Mouse (Mus musculus) limb, embryonic 11.5 days (tissue): ENCODE measurements around the gene Isl2. TPM values are rescaled to one million over a fixed set of nuclear protein-coding genes. Genes with fewer than 3 reads are reported as not detected.

Experiments used
- ATAC-seq: fragments of 200-750 bp; cut with Nextera tagmentation; 2 replicates; pipeline ENCODE4 v1.8.0; 2017; ENCODE audit warnings: low read depth; ENCODE audit not compliant: insufficient number of reproducible peaks, low FRiP score, low TSS enrichment
- DNase-seq: peaks from one replicate; pipeline ENCODE4 v3.0.0-alpha.2; 2015; ENCODE audit warnings: low spot score
- H3K27ac ChIP-seq: fragments of 300-500 bp; sonication (generic); replicated peaks from 2 replicates; pipeline ENCODE4 v1.5.1; 2014; ENCODE audit warnings: low read depth, mild to moderate bottlenecking, low read length
- H3K27me3 ChIP-seq: fragments of 300-500 bp; sonication (generic); 2 replicates; pipeline ENCODE4 v1.6.1; 2014; ENCODE audit warnings: mild to moderate bottlenecking, low read length, mixed read lengths; ENCODE audit not compliant: control insufficient read depth, insufficient read depth
- H3K36me3 ChIP-seq: fragments of 300-500 bp; sonication (generic); 2 replicates; pipeline ENCODE4 v1.6.1; 2014; ENCODE audit warnings: mild to moderate bottlenecking, low read length, moderate library complexity, mixed read lengths; ENCODE audit not compliant: control insufficient read depth, insufficient read depth
- H3K4me1 ChIP-seq: fragments of 300-500 bp; sonication (generic); 2 replicates; pipeline ENCODE4 v1.6.1; 2014; ENCODE audit warnings: low read length, mixed read lengths; ENCODE audit not compliant: control insufficient read depth, insufficient read depth
- H3K4me2 ChIP-seq: fragments of 300-500 bp; sonication (generic); 2 replicates; pipeline ENCODE4 v1.6.1; 2014; ENCODE audit warnings: low read depth, mild to moderate bottlenecking, moderate library complexity; ENCODE audit not compliant: severe bottlenecking
- H3K4me3 ChIP-seq: fragments of 300-500 bp; sonication (generic); 2 replicates; pipeline ENCODE4 v1.5.1; 2014; ENCODE audit warnings: low read depth, low read length
- H3K9ac ChIP-seq: fragments of 300-500 bp; sonication (generic); 2 replicates; pipeline ENCODE4 v1.6.1; 2014; ENCODE audit warnings: mild to moderate bottlenecking, low read length
- H3K9me3 ChIP-seq: fragments of 300-500 bp; sonication (generic); 2 replicates; pipeline ENCODE4 v1.6.1; 2016; ENCODE audit warnings: low read length; ENCODE audit not compliant: control insufficient read depth
- WGBS: fragments of 180-500 bp; shearing (Covaris S2); extraction: QIAGEN DNeasy Blood & Tissue Kit; methylation state at CpG from one replicate; pipeline ENCODE4 v1.1.7; 2014; 5-methylcytosine and 5-hydroxymethylcytosine counted together
- polyA plus RNA-seq: library from polyadenylated mRNA; unstranded; fragments of >200 nt; fragmentation: Nextera tagmentation; extraction: Ambion mirVana; gene quantifications from 2 replicates; pipeline ENCODE4 v1.2.1, GENCODE M21; 2014

Gene Isl2
- polyA plus RNA-seq = 1.9 and 3.2 TPM in 2 replicates

DNA sequence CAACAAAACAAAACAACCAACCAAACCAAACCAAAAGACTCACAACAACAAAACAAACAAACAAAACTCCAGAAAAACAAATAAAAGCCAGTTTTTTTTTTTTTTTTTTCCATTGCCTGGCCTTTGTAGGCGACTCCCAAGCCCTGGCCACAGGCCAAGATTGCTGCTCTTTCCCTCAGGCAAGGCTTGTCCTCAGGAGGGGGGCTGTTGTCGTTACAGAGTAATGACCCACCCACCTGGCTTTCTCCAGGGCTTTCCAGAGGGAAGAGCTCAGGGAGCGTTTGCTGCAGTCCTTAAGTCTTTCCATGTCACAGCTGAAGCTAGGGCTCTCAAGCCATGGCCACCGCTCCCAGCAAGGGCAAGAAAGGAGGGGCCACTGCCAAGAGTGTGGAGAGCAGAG, at the start of gene Isl2:
TSS of gene Isl2 (plus strand) at position 296 of the 400 bp plus-strand sequence.
- peak within 1 kb of the TSS; percentile 14; the same call in 1 of the 2 replicates for H3K4me3 ChIP-seq
- no peak within 1 kb of the TSS for H3K9ac ChIP-seq
- WGBS = 5% methylated on average over 4 of the region's 4 CpGs
- H3K27me3 ChIP-seq = peaks cover 24% of the 10 kb centered on the region
- ATAC-seq (no peak), DNase-seq (peak; percentile 54)
- H3K4me2 ChIP-seq = peak within 1 kb of the TSS; percentile 56
- no peaks in the 10 kb centered on the region for H3K9me3 ChIP-seq
- H3K36me3 ChIP-seq = no peaks in the 10 kb centered on the region
- peaks cover 8% of the 10 kb centered on the region for H3K4me1 ChIP-seq
- H3K27ac ChIP-seq = no peak within 1 kb of the TSS

DNA sequence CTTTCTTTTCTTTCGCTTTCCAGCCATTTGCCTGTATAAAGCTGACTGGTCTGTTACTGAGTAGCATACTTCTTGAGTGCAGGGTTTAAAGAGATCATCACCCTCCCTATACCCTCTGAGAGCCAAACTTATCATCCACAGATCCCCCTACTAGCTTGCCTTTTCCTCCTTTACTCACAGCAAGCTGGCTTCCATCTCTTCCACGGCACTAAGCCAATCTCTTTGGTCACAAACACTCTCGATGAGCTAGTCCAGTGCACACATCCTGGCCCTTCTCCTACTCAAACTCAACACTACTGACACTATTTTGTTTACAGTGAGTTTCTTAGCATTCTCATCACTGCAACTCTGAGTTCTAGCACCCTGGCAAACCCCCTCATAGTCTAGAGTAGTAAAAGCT, 30.6 kb upstream of the Isl2 start:
- Histone ChIP-seq H3K36me3 (no peaks in the 10 kb centered on the region), H3K27me3 (no peaks in the 10 kb centered on the region), H3K9me3 (no peaks in the 10 kb centered on the region), H3K4me2 (no peak overlapping the region), H3K27ac (no peak overlapping the region), H3K4me3 (no peak overlapping the region), H3K9ac (no peak overlapping the region), H3K4me1 (peaks cover 3% of the 10 kb centered on the region; the same call in 1 of the 2 replicates)
- DNase-seq (no peak), ATAC-seq (no peak)
- 91% methylated on average over 3 of the region's 3 CpGs for WGBS

- H3K9me3 ChIP-seq = no peaks in the 10 kb centered on the region
- no peak overlapping the region for H3K27ac ChIP-seq
- DNase-seq (no peak), ATAC-seq (no peak)
- no peaks in the 10 kb centered on the region for H3K27me3 ChIP-seq
- no peak overlapping the region for H3K9ac ChIP-seq
- no peak overlapping the region for H3K4me2 ChIP-seq
- WGBS = 88% methylated on average over 4 of the region's 4 CpGs
- H3K4me3 ChIP-seq = no peak overlapping the region
- H3K36me3 ChIP-seq = no peaks in the 10 kb centered on the region
- peaks cover 3% of the 10 kb centered on the region; the same call in 1 of the 2 replicates for H3K4me1 ChIP-seq
These were observed 29.8 kb upstream of the Isl2 start for GRCm38 (mm10) chr9:55508701-55509100.

DNA sequence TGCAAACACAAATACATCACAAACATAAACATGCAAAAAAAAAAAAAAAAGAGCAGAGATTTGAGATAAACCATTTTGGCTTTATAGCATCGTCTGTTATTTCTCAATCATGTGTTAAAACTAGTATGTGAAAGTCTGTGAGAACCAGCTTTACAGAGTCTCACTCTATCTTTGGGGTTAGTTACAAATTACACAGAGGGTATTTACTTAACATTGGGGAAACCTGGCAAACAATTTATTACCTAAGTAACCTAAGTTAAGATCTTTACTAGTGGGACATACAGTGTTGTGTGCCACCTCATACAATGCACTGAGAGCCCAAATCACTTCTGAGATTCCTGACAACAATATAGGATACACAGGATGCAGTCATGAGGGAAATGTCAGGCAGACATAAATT, 28.7 kb upstream of the Isl2 start:
- no peaks in the 10 kb centered on the region for H3K27me3 ChIP-seq
- no peak overlapping the region for H3K9ac ChIP-seq
- H3K9me3 ChIP-seq = no peaks in the 10 kb centered on the region
- no peak overlapping the region for H3K27ac ChIP-seq
- no peak overlapping the region for H3K4me3 ChIP-seq
- H3K4me2 ChIP-seq = no peak overlapping the region
- peaks cover 3% of the 10 kb centered on the region; the same call in 1 of the 2 replicates for H3K4me1 ChIP-seq
- 89% methylated on average over 1 of the region's 1 CpGs for WGBS
- ATAC-seq (no peak), DNase-seq (no peak)
- no peaks in the 10 kb centered on the region for H3K36me3 ChIP-seq

DNA sequence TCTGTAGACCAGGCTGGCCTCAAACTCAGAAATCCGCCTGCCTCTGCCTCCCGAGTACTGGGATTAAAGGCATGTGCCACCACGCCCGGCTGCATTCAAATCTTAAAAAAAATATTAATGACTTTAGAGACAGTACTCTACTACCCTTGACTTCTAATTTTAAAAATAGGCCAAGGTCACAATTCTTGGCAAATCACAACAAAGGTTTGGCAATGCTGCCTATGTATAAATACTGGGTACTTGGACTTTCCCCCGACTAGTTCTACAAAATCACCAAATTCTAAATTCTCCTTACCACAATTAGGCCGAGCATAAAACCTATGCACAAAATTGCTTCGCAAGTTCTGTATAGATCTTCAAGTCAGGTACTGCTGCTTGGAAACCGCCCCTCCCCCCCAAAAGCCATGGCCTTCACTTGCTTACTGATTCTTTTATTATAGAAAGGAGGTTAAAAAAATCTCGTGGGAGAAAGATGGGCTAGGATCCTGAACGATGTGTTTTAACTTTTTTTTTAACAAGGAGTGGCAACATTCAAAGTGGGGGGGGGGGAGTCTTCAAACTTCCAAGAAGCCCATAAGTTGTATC, 27.7 kb upstream of the Isl2 start:
- no peaks in the 10 kb centered on the region for H3K9me3 ChIP-seq
- H3K27me3 ChIP-seq = no peaks in the 10 kb centered on the region
- peak overlapping the region; percentile 90; the same call in 1 of the 2 replicates for H3K4me3 ChIP-seq
- H3K36me3 ChIP-seq = no peaks in the 10 kb centered on the region
- DNase-seq (no peak), ATAC-seq (no peak)
- peak overlapping the region; percentile 77 for H3K4me2 ChIP-seq
- no peak overlapping the region for H3K27ac ChIP-seq
- H3K4me1 ChIP-seq = peaks cover 3% of the 10 kb centered on the region; the same call in 1 of the 2 replicates
- H3K9ac ChIP-seq = no peak overlapping the region
- WGBS = 82% methylated on average over 10 of the region's 10 CpGs

GRCm38 (mm10) chr9:55511521-55511993, 26.9 kb upstream of the Isl2 start:
- Histone ChIP-seq H3K4me1 (peaks cover 3% of the 10 kb centered on the region; the same call in 1 of the 2 replicates), H3K27me3 (no peaks in the 10 kb centered on the region), H3K36me3 (no peaks in the 10 kb centered on the region), H3K27ac (peak overlapping the region; percentile 82), H3K4me2 (peak overlapping the region; percentile 77), H3K9me3 (no peaks in the 10 kb centered on the region), H3K4me3 (peak overlapping the region; percentile 90), H3K9ac (peak overlapping the region; percentile 88)
- ATAC-seq = peak; percentile 65
- DNase-seq = peak; percentile 78
- under 1% methylated on average over 32 of the region's 32 CpGs for WGBS

DNA sequence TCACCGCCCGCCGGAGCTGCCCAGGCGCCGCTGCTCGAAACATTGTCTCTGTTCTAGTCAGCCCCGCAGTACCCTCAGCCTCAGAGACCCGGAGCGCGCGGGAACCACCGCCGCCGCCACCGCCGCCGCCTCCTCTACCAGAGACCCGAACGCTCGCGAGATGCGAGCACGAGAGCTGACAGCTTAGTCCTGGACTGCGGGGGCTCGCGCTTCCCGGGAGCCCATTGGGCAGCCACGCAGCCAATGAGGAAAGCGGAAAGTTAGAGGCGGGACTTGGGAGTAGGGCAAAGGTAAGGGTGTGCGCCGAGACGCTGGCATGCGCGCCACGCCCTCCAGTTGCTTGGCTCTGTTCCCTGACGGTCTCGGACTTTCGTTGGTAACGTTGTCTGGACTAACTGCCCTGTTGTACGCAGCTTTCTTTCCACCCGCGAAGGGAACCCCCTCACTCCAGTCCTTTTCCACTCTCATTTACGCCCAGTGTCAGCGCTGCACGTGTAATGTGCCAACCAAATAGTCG, 26.4 kb upstream of the Isl2 start, which contains the start of gene Etfa:
TSS of gene Etfa (minus strand) at position 217 of the 517 bp plus-strand sequence.
- DNase-seq = peak; percentile 96
- no peaks in the 10 kb centered on the region for H3K36me3 ChIP-seq
- H3K4me1 ChIP-seq = peaks cover 3% of the 10 kb centered on the region; the same call in 1 of the 2 replicates
- H3K4me3 ChIP-seq = peak within 1 kb of the TSS; percentile 90
- peak within 1 kb of the TSS; percentile 88 for H3K9ac ChIP-seq
- 1% methylated on average over 47 of the region's 47 CpGs for WGBS
- H3K4me2 ChIP-seq = peak within 1 kb of the TSS; percentile 77
- H3K9me3 ChIP-seq = no peaks in the 10 kb centered on the region
- no peaks in the 10 kb centered on the region for H3K27me3 ChIP-seq
- H3K27ac ChIP-seq = peak within 1 kb of the TSS; percentile 82
- ATAC-seq = peak; percentile 99

- no peaks in the 10 kb centered on the region for H3K36me3 ChIP-seq
- 39% methylated on average over 4 of the region's 4 CpGs for WGBS
- H3K27ac ChIP-seq = no peak overlapping the region
- no peaks in the 10 kb centered on the region for H3K4me1 ChIP-seq
- no peak overlapping the region for H3K4me2 ChIP-seq
- DNase-seq (no peak), ATAC-seq (no peak)
- no peaks in the 10 kb centered on the region for H3K27me3 ChIP-seq
- no peak overlapping the region for H3K9ac ChIP-seq
- no peak overlapping the region for H3K4me3 ChIP-seq
- H3K9me3 ChIP-seq = no peaks in the 10 kb centered on the region
These were observed 12.8 kb upstream of the Isl2 start for GRCm38 (mm10) chr9:55525716-55526115.
